Mouse (Mus musculus) kidney, adult 2 months (tissue): ENCODE measurements at regions not wholly inside any gene's neighbourhood (a gene's known extent, or its start where the extent isn't known, plus 50 kb on each side); places are given as distances from the start of the nearest gene placed in this dataset.

Source experiments
- CTCF ChIP-seq: fragments of 200-500 bp; conservative IDR thresholded peaks from 2 replicates; pipeline ENCODE4 v1.5.1; 2011; ENCODE audit warnings: low read depth, mild to moderate bottlenecking, control low read depth, low read length, moderate library complexity, mixed read lengths; ENCODE audit not compliant: insufficient read depth, insufficient read length
- POLR2A ChIP-seq: fragments of 200-500 bp; IDR thresholded peaks from one replicate; pipeline ENCODE4 v1.6.1; 2011; ENCODE audit warnings: low read depth, low read length, control low read depth

GRCm38 (mm10) chr17:49240097-49240496, 188.1 kb upstream of the Mocs1 start:
- TF ChIP-seq POLR2A (no peak), CTCF (no peak)
